Comparison of ENCODE assay signal across 9 mouse cellular contexts in the genomic region with DNA sequence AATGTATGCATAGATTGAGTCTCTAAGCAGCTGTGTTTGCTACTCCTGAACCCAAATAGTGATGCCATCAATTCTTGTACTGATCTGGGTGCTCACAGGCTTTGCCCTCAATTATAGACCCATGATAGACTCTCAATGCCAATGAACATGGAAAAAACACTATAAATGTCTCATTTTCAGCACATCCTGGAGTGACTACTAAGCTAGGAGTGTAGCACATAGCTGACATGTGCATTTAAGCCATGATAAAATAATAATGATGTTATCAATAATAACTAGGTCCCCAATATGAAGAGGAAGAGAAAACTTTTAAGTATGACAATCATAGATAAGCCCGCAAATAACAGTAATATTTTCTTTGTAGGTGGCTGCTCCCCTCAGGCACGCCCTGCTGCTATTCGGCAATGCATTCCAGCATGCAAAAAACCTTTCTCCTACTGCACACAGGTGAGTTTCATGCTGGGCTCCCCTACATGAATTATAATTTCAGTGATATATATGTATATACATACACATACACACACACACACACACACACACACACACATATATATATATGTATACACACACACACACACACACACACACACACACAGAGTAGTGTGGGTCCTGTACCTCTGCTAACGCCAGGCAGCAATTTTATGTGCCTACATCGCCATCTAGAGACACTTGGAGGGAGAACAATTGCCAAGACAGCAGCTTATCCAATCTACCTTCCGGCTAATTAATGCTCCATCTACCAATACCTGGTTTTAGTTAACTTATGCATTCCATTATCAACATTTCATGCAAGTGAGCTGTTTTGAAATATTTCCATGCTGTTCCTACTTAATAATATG.
DNase-seq lines count a peak whose midpoint lies in the region; ATAC-seq and TF ChIP-seq lines count a peak whose summit lies in the region.
"Had no signal": no experiment of that assay in that cellular context is flagged by ENCODE, and none has a peak within 500 bp of the region (broad histone marks: within the 10 kb centered on the region; RNA-seq: fewer than 3 reads in every experiment).

No protein-coding gene starts in this region.

- DNase-seq in heart, adult 2 months: no peak
- DNase-seq in heart, adult 9 months (ENCODE audit: low spot score in 2 of 2): no peak
- peak; percentile 12 for DNase-seq in adrenal gland, postnatal 14 days
- peak; percentile 20 for DNase-seq in forebrain, embryonic 10.5 days (ENCODE audit: extremely low spot score, low spot score)
- no peak for DNase-seq in liver, embryonic 11.5 days (ENCODE audit: low spot score)
- DNase-seq in right cerebral cortex, adult 18-20 months: peak; percentile 39

- 37% methylated on average over 6 of the region's 6 CpGs for WGBS in heart, adult 2 months
- 52% methylated on average over 6 of the region's 6 CpGs for WGBS in forebrain, embryonic 10.5 days
- 44% methylated on average over 6 of the region's 6 CpGs for WGBS in kidney, embryonic 15.5 days
- 48% methylated on average over 6 of the region's 6 CpGs for WGBS in liver, embryonic 11.5 days

- peak; percentile 77; the same call in 1 of the 2 replicates for ATAC-seq in kidney, embryonic 15.5 days (replicated peaks; ENCODE audit: low FRiP score)
- peak; percentile 54; the same call in 1 of the 2 replicates for ATAC-seq in liver, embryonic 11.5 days (replicated peaks; ENCODE audit: low FRiP score)
- no peak for ATAC-seq in erythroid progenitor cell, adult 5-6 weeks (replicated peaks; ENCODE audit: low FRiP score, poor library complexity, severe bottlenecking)

- H3K36me3 ChIP-seq in heart, adult 2 months (ENCODE audit: control insufficient read depth, insufficient read depth, low read length): no peaks in the 10 kb centered on the region
- H3K36me3 ChIP-seq in forebrain, embryonic 10.5 days (replicated peaks): no peaks in the 10 kb centered on the region
- no peaks in the 10 kb centered on the region for H3K36me3 ChIP-seq in kidney, embryonic 15.5 days
- H3K36me3 ChIP-seq in liver, embryonic 11.5 days (ENCODE audit: control insufficient read depth, insufficient read depth, low read length): no peaks in the 10 kb centered on the region
- H3K36me3 ChIP-seq: liver, embryonic 15.5 days had no signal

- no peaks in the 10 kb centered on the region for H3K27me3 ChIP-seq in heart, adult 2 months (ENCODE audit: control insufficient read depth, insufficient read depth, low read length)
- no peaks in the 10 kb centered on the region for H3K27me3 ChIP-seq in forebrain, embryonic 10.5 days (ENCODE audit: poor library complexity, severe bottlenecking)
- H3K27me3 ChIP-seq in kidney, embryonic 15.5 days: no peaks in the 10 kb centered on the region
- H3K27me3 ChIP-seq in liver, embryonic 11.5 days (replicated peaks; ENCODE audit: control insufficient read depth, insufficient read depth, low read length): no peaks in the 10 kb centered on the region
- H3K27me3 ChIP-seq: liver, embryonic 15.5 days had no signal

- peaks cover 2% of the 10 kb centered on the region for H3K4me1 ChIP-seq in heart, adult 2 months (ENCODE audit: control insufficient read depth, insufficient read depth, low read length)
- H3K4me1 ChIP-seq in forebrain, embryonic 10.5 days: no peaks in the 10 kb centered on the region
- no peaks in the 10 kb centered on the region for H3K4me1 ChIP-seq in kidney, embryonic 15.5 days
- H3K4me1 ChIP-seq in liver, embryonic 11.5 days (replicated peaks; ENCODE audit: control insufficient read depth, insufficient read depth, low read length): no peaks in the 10 kb centered on the region
- H3K4me1 ChIP-seq: liver, embryonic 15.5 days had no signal

- H3K79me2 ChIP-seq in heart, adult 2 months (replicated peaks; ENCODE audit: control insufficient read depth, insufficient read depth, low read length): no peaks in the 10 kb centered on the region

- intact Hi-C loops in heart, adult 2 months (cut with DNase I): loop anchor here (5.0 kb wide), 3 partner anchors 350 to 1315 kb away; no protein-coding TSS in a partner anchor

- H3K9me3 ChIP-seq in forebrain, embryonic 10.5 days: no peaks in the 10 kb centered on the region
- H3K9me3 ChIP-seq in kidney, embryonic 15.5 days (replicated peaks): no peaks in the 10 kb centered on the region
- H3K9me3 ChIP-seq in liver, embryonic 11.5 days (ENCODE audit: control insufficient read depth, low read length): no peaks in the 10 kb centered on the region
- H3K9me3 ChIP-seq: liver, embryonic 15.5 days had no signal

- H3K4me2 ChIP-seq in kidney, embryonic 15.5 days: no peak overlapping the region
- no peak overlapping the region for H3K4me2 ChIP-seq in liver, embryonic 11.5 days
- H3K4me2 ChIP-seq: liver, embryonic 15.5 days had no signal

- TF ChIP-seq POLR2A in heart, adult 2 months (IDR thresholded peaks at IDR 0.05; ENCODE audit: insufficient read depth, low read depth, low read length): no peak

- TF ChIP-seq CTCF in heart, adult 2 months (IDR thresholded peaks at IDR 0.05): peak; percentile 68

- TF ChIP-seq EP300 in heart, adult 2 months (IDR thresholded peaks at IDR 0.05; ENCODE audit: insufficient read depth, low read depth, low read length): no peak

- no peak overlapping the region for H3K9ac ChIP-seq in heart, adult 2 months (ENCODE audit: low read depth, low read length)
- no peak overlapping the region for H3K9ac ChIP-seq in kidney, embryonic 15.5 days
- no peak overlapping the region for H3K9ac ChIP-seq in liver, embryonic 11.5 days (ENCODE audit: low read depth, low read length)
- H3K9ac ChIP-seq: liver, embryonic 15.5 days had no signal

- no peak overlapping the region for H3K4me3 ChIP-seq in heart, adult 2 months
- no peak overlapping the region for H3K4me3 ChIP-seq in forebrain, embryonic 10.5 days
- H3K4me3 ChIP-seq in kidney, embryonic 15.5 days (replicated peaks): no peak overlapping the region
- no peak overlapping the region for H3K4me3 ChIP-seq in liver, embryonic 11.5 days (ENCODE audit: low read depth, low read length)
- H3K4me3 ChIP-seq: liver, embryonic 15.5 days had no signal

- H3K27ac ChIP-seq in heart, adult 2 months: no peak overlapping the region
- no peak overlapping the region for H3K27ac ChIP-seq in forebrain, embryonic 10.5 days
- H3K27ac ChIP-seq in kidney, embryonic 15.5 days: no peak overlapping the region
- no peak overlapping the region for H3K27ac ChIP-seq in liver, embryonic 11.5 days (ENCODE audit: low read depth, low read length)
- H3K27ac ChIP-seq: liver, embryonic 15.5 days had no signal

Comparison
In these comparisons a context has a peak if more than half of its experiments do, and no peak if none do; other contexts are left out.
1. DNase-seq: peak in adrenal gland, postnatal 14 days (single experiment), forebrain, embryonic 10.5 days (single experiment) and right cerebral cortex, adult 18-20 months (single experiment); none in heart, adult 2 months (0 of 2), heart, adult 9 months (0 of 2) and liver, embryonic 11.5 days (single experiment).